Mouse (Mus musculus): ENCODE data around the gene Mroh2a.

GRCm38 (mm10) chr1:88240072-88240471 is 13.3 kb downstream of the Mroh2a start:
- TF ChIP-seq CTCF (IDR thresholded peaks at IDR 0.05; ENCODE audit: low read depth, low read length) (no peak), POLR2A (IDR thresholded peaks at IDR 0.05; ENCODE audit: extremely low read depth, insufficient read depth, low read length) (no peak)

Measured in liver, adult 2 months (tissue).